Mouse (Mus musculus): ENCODE measurements around the gene Gp1bb. TPM values are rescaled to one million over a fixed set of nuclear protein-coding genes. Genes with fewer than 3 reads are reported as not detected.

Gp1bb gene
- total RNA-seq (2021): 1 to 10 TPM; 3.5 to 4.9 TPM

DNA sequence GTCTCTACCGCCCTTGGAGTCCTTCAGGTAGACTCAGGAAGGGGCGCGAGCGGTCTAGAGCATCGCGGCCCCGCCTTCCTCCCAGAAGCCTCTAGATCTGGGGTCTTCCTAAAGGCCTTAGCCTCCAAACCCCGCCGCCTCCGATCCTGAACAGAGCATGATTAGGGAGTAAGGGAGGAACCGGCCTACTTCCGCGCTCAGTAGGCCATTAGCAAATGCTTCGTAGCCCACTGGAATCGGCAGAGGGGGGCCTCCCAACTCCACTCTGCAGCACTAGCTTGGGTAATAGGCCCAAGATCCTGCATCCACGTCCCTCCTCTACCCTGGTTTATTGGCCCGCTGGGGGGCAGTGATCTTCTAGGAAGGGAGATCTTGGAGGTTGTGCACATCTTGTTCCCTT is at the start of gene Gp1bb:
Gene Gp1bb, minus strand, starts transcription at position 385 of the 400 bp plus-strand sequence.
- intact Hi-C loops (cut with DNase I): no loop called here

DNA sequence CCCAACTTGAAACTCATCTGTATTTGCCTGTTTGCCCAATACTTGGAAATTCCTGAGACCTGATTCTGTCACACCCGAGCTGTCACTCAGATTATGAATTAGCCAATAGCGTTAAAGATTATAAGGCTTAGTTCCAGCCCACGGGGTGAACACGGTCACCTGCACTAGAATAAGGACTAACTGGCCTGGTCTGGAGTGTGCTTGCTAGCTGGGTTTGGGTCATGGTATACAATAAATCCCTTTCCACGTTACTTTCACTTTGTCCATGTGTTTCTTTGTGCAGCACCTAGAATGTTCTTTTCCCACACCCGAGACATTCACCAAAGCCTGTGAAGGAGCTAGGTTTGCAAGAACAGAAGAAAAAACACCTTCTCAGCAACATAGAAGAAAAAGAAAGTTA is 47.7 kb upstream of the Gp1bb start:
- intact Hi-C loops (cut with DNase I): no loop called here
- no peak for DNase-seq (ENCODE audit: extremely low spot score in 1 of 2, low spot score in 2 of 2)

More for the DNA sequence above, at the start of gene Gp1bb:
- DNase-seq (ENCODE audit: extremely low spot score in 1 of 2, low spot score in 2 of 2): no peak

DNA sequence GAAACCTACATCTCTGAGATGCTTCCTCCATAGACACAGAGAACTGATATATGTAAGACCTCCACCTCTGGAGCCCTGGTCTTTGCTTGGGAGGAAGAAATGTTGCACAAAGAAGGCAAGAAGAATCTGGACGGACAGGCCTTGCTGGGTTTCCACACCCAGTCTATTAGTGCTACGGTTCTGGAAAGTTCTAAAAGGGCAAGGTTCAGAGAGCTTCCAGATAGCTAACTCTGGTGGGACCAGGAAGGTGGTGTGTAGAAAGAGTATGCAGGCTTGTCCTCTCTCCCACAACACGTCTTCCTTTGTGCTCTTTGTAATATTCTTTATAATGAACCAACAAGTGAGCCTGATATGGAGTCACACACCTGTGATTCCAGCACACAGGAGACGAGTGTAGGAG is 36.4 kb upstream of the Gp1bb start:
- DNase-seq (ENCODE audit: extremely low spot score in 1 of 2, low spot score in 2 of 2): peak in 1 of 2 experiments; percentile 1
- intact Hi-C loops (cut with DNase I): no loop called here

- intact Hi-C loops (cut with DNase I): no loop called here
- DNase-seq (ENCODE audit: extremely low spot score in 1 of 2, low spot score in 2 of 2): peak in 1 of 2 experiments; percentile 18
Observed at GRCm38 (mm10) chr16:18655372-18656098, 33.3 kb upstream of the Gp1bb start.

GRCm38 (mm10) chr16:18653290-18654160 is 31.3 kb upstream of the Gp1bb start:
- intact Hi-C loops (cut with DNase I): no loop called here
- DNase-seq (ENCODE audit: extremely low spot score in 1 of 2, low spot score in 2 of 2): peak in 1 of 2 experiments; percentile 18

DNA sequence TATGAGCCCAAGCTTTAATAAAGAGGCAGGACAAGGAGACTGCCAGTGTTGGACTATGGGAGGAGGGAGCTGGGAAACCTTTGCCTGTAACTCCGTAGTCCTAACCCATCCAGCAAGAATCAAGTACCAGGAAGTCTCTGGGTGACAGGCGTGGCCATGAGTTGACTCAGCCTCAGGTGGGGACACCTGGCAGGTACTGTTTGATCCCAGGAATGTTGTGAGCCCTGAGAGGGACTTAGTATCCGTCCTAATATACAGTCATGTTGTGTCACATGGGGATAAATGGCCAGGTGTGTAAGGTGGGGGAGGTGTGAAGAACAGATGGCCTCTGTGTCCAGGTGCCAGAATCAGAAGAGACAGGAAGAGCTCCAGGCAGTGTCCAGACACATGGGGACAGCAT is 26.9 kb upstream of the Gp1bb start:
- intact Hi-C loops (cut with DNase I): no loop called here
- peak in 1 of 2 experiments; percentile 9 for DNase-seq (ENCODE audit: extremely low spot score in 1 of 2, low spot score in 2 of 2)

DNA sequence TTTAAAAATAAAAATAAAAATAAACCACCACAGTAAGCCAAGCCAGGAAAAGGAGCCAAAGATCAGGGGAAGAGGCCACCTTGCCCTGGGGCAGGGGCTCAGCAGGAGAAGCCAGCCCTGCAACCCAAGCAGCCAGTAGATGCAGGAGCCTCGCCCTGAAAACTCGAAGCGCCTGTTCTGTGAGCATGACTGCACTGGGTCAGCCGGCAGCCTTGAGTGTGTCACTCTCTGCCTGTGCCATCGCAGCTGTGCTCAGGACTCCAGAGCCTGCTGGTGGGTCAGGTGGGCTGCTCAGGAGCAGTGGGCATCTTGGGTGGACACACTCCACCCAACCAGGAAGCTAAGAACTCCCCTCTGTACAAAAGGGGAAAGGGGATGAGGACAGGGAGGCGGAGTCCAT is 23.1 kb upstream of the Gp1bb start:
- intact Hi-C loops (cut with DNase I): no loop called here

DNA sequence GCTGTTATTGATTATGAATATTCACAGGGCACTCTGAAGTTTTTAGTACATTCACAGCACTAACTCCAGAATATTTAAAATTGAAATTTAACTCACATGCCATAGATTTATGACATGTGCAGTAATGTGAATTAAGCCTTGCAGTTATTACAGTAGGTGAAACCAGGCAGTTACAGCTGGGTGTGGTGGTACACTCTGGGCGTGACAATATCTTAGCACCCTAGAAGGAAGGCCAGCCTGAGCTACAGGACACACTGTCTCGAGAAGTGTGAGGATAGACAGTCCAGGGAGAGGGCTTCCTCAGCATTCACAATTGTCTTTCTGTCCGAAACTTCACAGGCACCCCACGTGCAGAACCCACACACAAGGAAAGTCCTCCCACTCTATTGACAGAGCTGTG is 22.3 kb upstream of the Gp1bb start:
- peak in 1 of 2 experiments; percentile 5 for DNase-seq (ENCODE audit: extremely low spot score in 1 of 2, low spot score in 2 of 2)

More for the DNA sequence above, 23.1 kb upstream of the Gp1bb start:
- peak in 1 of 2 experiments; percentile 17 for DNase-seq (ENCODE audit: extremely low spot score in 1 of 2, low spot score in 2 of 2)

GRCm38 (mm10) chr16:18643406-18643998 is 21.3 kb upstream of the Gp1bb start:
- DNase-seq (ENCODE audit: extremely low spot score in 1 of 2, low spot score in 2 of 2): peak in 1 of 2 experiments; percentile 18
- intact Hi-C loops (cut with DNase I): no loop called here

More for the DNA sequence above, 22.3 kb upstream of the Gp1bb start:
- intact Hi-C loops (cut with DNase I): no loop called here

DNA sequence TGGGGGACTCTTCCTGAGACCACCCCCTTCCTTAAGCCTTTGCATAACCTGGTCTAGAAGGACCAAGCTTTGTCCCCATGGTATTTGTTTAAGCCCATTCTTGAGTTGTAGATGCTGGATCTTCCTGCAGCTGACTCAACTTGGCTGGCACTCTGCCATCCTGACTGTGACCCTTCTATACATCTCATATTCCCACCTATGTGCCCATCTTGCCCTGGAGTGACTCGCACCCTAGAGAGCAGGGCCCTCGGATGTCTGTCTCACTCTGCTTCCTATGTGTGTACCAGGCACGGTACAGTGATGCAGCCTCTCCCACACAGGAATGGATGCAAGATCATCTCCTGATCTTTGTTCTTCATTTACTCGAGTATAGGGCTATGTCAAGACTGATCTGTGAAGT is 20.7 kb upstream of the Gp1bb start:
- intact Hi-C loops (cut with DNase I): no loop called here
- DNase-seq (ENCODE audit: extremely low spot score in 1 of 2, low spot score in 2 of 2): peak in 1 of 2 experiments; percentile 22

GRCm38 (mm10) chr16:18642291-18642690 is 20.1 kb upstream of the Gp1bb start:
- DNase-seq (ENCODE audit: extremely low spot score in 1 of 2, low spot score in 2 of 2): peak in 1 of 2 experiments; percentile 57
- intact Hi-C loops (cut with DNase I): no loop called here

DNA sequence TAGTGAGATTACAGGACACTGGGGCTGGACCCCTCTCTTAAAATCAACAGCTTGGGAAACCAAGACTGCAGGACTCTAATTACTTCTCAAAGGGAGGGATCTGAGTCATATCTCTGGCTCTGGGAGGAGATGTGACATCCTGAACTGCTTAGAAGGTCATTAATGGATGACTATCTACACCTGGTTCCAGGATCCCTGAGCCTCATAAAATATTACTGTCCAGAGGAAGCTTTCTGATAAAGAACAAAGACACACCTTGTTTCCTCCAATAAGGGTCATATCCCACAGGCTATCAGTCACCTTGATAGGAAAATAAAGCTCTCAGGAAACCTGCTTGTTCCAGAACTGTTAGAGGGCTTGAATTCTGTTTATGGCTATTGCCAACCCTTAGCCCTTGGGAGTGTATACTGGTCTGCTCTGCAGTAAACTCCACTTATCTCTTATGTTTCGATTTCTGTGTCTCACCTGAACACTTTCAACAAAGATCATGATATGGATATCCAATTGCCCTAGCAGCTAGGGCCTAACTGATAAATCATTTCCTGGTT is 17.3 kb upstream of the Gp1bb start:
- intact Hi-C loops (cut with DNase I): no loop called here
- no peak for DNase-seq (ENCODE audit: extremely low spot score in 1 of 2, low spot score in 2 of 2)

- peak in 1 of 2 experiments; percentile 10 for DNase-seq (ENCODE audit: extremely low spot score in 1 of 2, low spot score in 2 of 2)
- intact Hi-C loops (cut with DNase I): no loop called here
Observed at GRCm38 (mm10) chr16:18638396-18638795, 16.2 kb upstream of the Gp1bb start.

- intact Hi-C loops (cut with DNase I): no loop called here
- peak in 1 of 2 experiments; percentile 7 for DNase-seq (ENCODE audit: extremely low spot score in 1 of 2, low spot score in 2 of 2)
Observed at GRCm38 (mm10) chr16:18636804-18637203, 14.6 kb upstream of the Gp1bb start.

DNA sequence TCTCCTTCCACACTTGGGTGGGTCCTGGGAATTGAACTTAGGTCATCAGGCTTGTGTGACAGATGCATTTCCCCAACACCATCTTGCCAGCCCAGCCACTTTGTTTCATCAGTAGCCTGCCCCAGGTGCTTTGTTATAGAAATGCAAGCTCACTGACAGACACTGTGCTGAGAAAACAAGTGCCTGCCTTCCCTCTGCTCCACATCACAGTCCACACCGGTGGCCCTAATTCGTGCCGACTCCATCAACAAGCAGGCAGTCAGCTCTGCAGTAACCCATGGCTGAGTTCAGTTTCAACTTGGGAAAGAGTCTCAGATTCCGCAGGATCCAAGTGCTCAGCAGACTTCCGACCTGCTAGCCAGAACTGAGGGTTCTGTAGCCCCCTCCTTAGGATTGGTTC is 14.2 kb upstream of the Gp1bb start:
- DNase-seq (ENCODE audit: extremely low spot score in 1 of 2, low spot score in 2 of 2): peak in 1 of 2 experiments; percentile 13
- intact Hi-C loops (cut with DNase I): no loop called here

- DNase-seq (ENCODE audit: extremely low spot score in 1 of 2, low spot score in 2 of 2): peak in 1 of 2 experiments; percentile 39
- intact Hi-C loops (cut with DNase I): no loop called here
Observed at GRCm38 (mm10) chr16:18633333-18633732, 11.1 kb upstream of the Gp1bb start.

GRCm38 (mm10) chr16:18632816-18633215 is 10.6 kb upstream of the Gp1bb start:
- intact Hi-C loops (cut with DNase I): no loop called here
- peak in 1 of 2 experiments; percentile 26 for DNase-seq (ENCODE audit: extremely low spot score in 1 of 2, low spot score in 2 of 2)

DNA sequence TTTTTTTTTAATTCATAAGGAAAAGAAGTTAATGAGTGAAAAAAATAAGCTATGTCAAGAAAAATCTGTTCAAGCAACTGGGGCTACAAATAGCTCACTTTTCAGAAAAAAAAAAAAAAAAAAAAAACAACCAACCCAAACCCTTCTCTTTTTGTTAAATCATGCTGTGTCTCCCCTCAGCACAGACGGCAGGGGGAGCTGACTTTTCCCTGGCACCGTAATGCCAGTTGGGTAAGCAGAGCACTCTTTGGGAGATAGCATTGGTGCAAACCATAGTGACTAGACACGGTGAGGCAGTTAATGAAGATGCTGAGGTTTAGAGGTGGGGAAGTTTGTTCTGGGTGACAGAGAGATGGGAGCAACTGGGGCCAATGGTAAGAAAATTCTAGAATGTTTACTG is 9.9 kb upstream of the Gp1bb start:
- DNase-seq (ENCODE audit: extremely low spot score in 1 of 2, low spot score in 2 of 2): peak in 1 of 2 experiments; percentile 56
- intact Hi-C loops (cut with DNase I): no loop called here

DNA sequence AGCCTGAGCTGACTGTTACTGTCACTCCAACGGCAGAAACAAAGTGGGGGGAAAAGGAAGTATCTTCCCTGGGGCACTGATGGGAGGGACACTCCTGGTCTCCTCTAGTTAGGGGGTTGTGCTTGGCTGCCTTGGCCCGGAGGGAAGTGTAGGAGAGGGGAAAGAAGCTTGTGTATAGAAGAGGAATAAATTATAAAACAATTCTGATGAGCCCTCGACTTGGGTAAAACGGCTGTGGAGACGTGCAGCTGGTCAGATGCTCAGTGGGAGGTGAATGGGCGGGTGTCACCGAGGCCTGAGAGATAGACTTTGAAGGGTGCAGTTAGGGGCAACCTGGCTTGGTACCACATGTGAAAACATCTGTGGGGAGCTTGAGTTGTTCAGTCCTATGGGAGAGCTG is 8.9 kb upstream of the Gp1bb start:
- intact Hi-C loops (cut with DNase I): no loop called here
- DNase-seq (ENCODE audit: extremely low spot score in 1 of 2, low spot score in 2 of 2): peak in 1 of 2 experiments; percentile 18

Measured in left cerebral cortex, postnatal 10 days (tissue).